Mouse (Mus musculus): ENCODE results near the gene Khdc4. TPM values are rescaled to one million over a fixed set of nuclear protein-coding genes. Genes with fewer than 3 reads are reported as not detected.

Gene Khdc4
- total RNA-seq, 1 experiment = 85.5 TPM

DNA sequence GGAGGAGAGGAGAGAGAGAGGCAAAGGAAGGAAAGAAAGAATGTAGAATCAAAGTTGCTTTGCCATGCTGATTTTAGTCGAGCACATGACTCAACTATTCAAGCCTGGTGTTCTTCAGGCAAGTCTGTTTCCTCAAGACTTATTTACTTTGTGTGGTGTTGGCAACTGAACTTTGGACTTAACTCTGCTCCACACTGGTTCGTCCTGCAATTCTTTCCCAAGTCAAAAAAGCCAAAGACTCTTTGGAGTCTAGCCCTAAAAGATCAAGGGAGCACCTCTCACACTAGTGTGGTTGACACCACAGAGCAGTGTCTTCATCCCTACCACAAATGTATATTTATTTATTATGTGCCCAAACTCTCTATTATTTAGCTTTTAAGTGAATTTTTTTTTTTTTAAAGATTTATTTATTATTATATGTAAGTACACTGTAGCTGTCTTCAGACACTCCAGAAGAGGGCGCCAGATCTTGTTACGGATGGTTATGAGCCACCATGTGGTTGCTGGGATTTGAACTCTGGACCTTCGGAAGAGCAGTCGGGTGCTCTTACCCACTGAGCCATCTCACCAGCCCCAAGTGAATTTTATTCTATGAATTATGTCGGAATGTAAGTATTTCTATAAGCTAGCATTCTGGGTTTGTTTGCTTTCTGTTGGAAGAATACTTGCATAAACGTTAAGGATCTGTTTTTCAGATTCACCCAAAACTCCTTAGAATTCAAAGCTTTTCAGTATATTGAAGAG lies 1.2 kb upstream of the Khdc4 start:
- no peak for TF ChIP-seq MAFK (IDR thresholded peaks at IDR 0.05; ENCODE audit: insufficient read depth, low read depth, low read length)
- TF ChIP-seq HCFC1 (IDR thresholded peaks at IDR 0.05; ENCODE audit: borderline replicate concordance, insufficient read depth, low read length) = no peak
- no peak for TF ChIP-seq ZNF384 (IDR thresholded peaks at IDR 0.05; ENCODE audit: low read depth, low read length)
- TF ChIP-seq CHD2 (IDR thresholded peaks at IDR 0.05; ENCODE audit: low read depth, low read length) = no peak
- Histone ChIP-seq H3K36me3 (ENCODE audit: control insufficient read depth, insufficient read depth, low read length, poor library complexity, severe bottlenecking) (peaks cover 12% of the 10 kb centered on the region), H3K4me1 (ENCODE audit: control insufficient read depth in 2 of 2, insufficient read depth in 2 of 2, low read length in 2 of 2, poor library complexity in 1 of 2) (peaks cover 2 to 3% of the 10 kb centered on the region in 2 experiments; a peak in 1 of 4 replicates), H3K9me3 (ENCODE audit: control insufficient read depth, insufficient read depth, low read depth, low read length) (no peaks in the 10 kb centered on the region), H3K27ac (ENCODE audit: insufficient read depth, low read depth, low read length, poor library complexity, severe bottlenecking) (no peak overlapping the region; the same call in 1 of the 2 replicates), H3K4me3 (ENCODE audit: insufficient read depth in 1 of 2, low read depth in 1 of 2, low read length in 2 of 2, poor library complexity in 1 of 2, severe bottlenecking in 1 of 2) (peak overlapping the region; percentile 98 to 100; a peak in 3 of 4 replicates), H3K9ac (ENCODE audit: insufficient read depth, low read depth, low read length, poor library complexity, severe bottlenecking) (no peak overlapping the region)
- in situ Hi-C loops (cut with MboI; ENCODE audit: low sequenced_read_pairs in 2 of 2, unreplicated experiment in 2 of 2) = loop anchor here in 1 of 2 experiments (25.0 kb wide), 1 partner anchor 1353 kb away; no protein-coding TSS in a partner anchor
- DNase-seq (ENCODE audit: low read depth, low spot score) = no peak

DNA sequence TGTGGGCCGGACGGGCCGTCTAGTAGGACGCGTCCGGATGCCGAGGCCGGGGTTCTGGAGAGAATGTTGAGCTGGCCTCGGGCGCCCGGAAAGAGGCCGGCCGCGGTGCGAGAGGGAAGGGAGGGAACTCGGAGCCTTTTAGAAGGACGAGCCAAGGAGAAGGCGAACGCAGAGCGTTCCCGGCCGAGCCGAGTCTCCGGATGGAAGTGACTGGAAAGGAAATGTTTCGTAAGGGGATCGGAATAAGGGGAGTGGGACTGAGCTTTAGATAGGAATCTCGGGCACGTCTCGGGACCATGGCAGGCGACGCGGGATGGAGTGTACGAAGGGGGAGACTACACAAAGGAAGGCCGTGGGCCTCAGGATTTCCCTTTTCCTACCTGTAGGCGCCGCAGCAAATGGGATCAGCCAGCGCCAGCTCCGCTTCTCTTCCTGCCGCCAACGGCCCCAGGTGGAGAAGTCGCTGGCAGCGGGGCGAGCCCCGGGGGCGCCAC lies 402 bp downstream of the Khdc4 start:
- H3K4me3 ChIP-seq (ENCODE audit: insufficient read depth in 1 of 2, low read depth in 1 of 2, low read length in 2 of 2, poor library complexity in 1 of 2, severe bottlenecking in 1 of 2) = peak overlapping the region; percentile 98 to 100
- H3K4me1 ChIP-seq (ENCODE audit: control insufficient read depth in 2 of 2, insufficient read depth in 2 of 2, low read length in 2 of 2, poor library complexity in 1 of 2) = peaks cover 2 to 3% of the 10 kb centered on the region in 2 experiments; a peak in 2 of 4 replicates
- in situ Hi-C loops (cut with MboI; ENCODE audit: low sequenced_read_pairs in 2 of 2, unreplicated experiment in 2 of 2) = loop anchor here in 1 of 2 experiments (25.0 kb wide), 1 partner anchor 1351 kb away; no protein-coding TSS in a partner anchor
- no peaks in the 10 kb centered on the region for H3K9me3 ChIP-seq (ENCODE audit: control insufficient read depth, insufficient read depth, low read depth, low read length)
- peak overlapping the region; percentile 100 for H3K9ac ChIP-seq (ENCODE audit: insufficient read depth, low read depth, low read length, poor library complexity, severe bottlenecking)
- peak overlapping the region; percentile 91 for H3K27ac ChIP-seq (ENCODE audit: insufficient read depth, low read depth, low read length, poor library complexity, severe bottlenecking)
- H3K36me3 ChIP-seq (ENCODE audit: control insufficient read depth, insufficient read depth, low read length, poor library complexity, severe bottlenecking) = peaks cover 26% of the 10 kb centered on the region
- peak; percentile 47 for DNase-seq (ENCODE audit: low read depth, low spot score)
- TF ChIP-seq MAFK (IDR thresholded peaks at IDR 0.05; ENCODE audit: insufficient read depth, low read depth, low read length) (no peak), ZC3H11A (IDR thresholded peaks at IDR 0.05; ENCODE audit: borderline replicate concordance, low read depth, low read length) (no peak), HCFC1 (IDR thresholded peaks at IDR 0.05; ENCODE audit: borderline replicate concordance, insufficient read depth, low read length) (no peak; the same call in 1 of the 2 replicates), ZNF384 (IDR thresholded peaks at IDR 0.05; ENCODE audit: low read depth, low read length) (no peak), CHD2 (IDR thresholded peaks at IDR 0.05; ENCODE audit: low read depth, low read length) (no peak)

DNA sequence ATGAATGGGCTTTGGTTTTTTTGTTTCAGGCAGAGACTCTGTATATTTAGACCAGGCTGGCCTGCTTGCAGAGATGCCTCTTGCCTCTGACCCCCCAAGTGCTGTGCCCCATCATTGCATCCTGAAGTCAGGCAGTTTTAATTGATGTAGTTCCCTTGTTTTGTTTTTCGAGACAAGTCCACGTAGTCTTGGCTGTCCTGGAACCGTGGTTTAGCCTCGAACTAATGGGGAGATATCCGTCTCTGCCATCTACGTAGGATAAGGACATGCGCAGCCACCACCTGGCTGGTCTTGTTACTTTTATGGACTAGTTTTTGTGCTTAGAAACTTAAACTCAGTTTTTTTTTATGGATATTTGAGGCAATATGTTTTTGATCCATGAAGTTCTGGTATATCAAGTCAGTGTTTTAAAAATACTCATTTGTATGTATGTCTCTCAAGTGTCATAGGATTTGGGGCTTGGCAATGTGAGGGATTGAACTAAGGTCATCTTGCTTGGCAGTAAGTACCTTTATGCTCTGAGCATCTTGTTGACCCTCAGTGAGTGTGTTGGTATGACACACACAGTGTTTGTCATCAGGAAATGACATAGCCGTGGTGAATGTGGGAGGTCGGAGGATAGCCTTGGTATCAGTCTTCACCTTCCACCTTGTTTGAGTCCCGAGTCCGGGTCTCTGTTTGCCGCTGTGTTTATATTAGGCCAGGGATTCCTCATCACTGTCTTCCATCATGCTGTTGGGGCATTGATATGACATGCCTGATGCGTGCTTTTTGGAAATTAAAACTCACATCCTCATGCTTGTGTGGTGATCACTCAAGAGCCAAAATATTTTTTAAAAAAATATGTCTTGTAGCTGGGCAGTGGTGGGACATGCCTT lies 1.4 kb downstream of the Khdc4 start:
- TF ChIP-seq MAFK (IDR thresholded peaks at IDR 0.05; ENCODE audit: insufficient read depth, low read depth, low read length) = no peak
- TF ChIP-seq ZNF384 (IDR thresholded peaks at IDR 0.05; ENCODE audit: low read depth, low read length) = no peak
- TF ChIP-seq CHD2 (IDR thresholded peaks at IDR 0.05; ENCODE audit: low read depth, low read length) = no peak
- TF ChIP-seq ZC3H11A (IDR thresholded peaks at IDR 0.05; ENCODE audit: borderline replicate concordance, low read depth, low read length) = no peak
- TF ChIP-seq HCFC1 (IDR thresholded peaks at IDR 0.05; ENCODE audit: borderline replicate concordance, insufficient read depth, low read length) = no peak
- H3K27ac ChIP-seq (ENCODE audit: insufficient read depth, low read depth, low read length, poor library complexity, severe bottlenecking) = no peak overlapping the region
- no peak for DNase-seq (ENCODE audit: low read depth, low spot score)
- peaks cover 2 to 3% of the 10 kb centered on the region in 2 experiments; a peak in 2 of 4 replicates for H3K4me1 ChIP-seq (ENCODE audit: control insufficient read depth in 2 of 2, insufficient read depth in 2 of 2, low read length in 2 of 2, poor library complexity in 1 of 2)
- in situ Hi-C loops (cut with MboI; ENCODE audit: low sequenced_read_pairs in 2 of 2, unreplicated experiment in 2 of 2) = loop anchor here in 1 of 2 experiments (25.0 kb wide), 1 partner anchor 1350 kb away; no protein-coding TSS in a partner anchor
- H3K9ac ChIP-seq (ENCODE audit: insufficient read depth, low read depth, low read length, poor library complexity, severe bottlenecking) = peak overlapping the region; percentile 100
- peak overlapping the region; percentile 98 to 100 for H3K4me3 ChIP-seq (ENCODE audit: insufficient read depth in 1 of 2, low read depth in 1 of 2, low read length in 2 of 2, poor library complexity in 1 of 2, severe bottlenecking in 1 of 2)
- H3K9me3 ChIP-seq (ENCODE audit: control insufficient read depth, insufficient read depth, low read depth, low read length) = no peaks in the 10 kb centered on the region
- H3K36me3 ChIP-seq (ENCODE audit: control insufficient read depth, insufficient read depth, low read length, poor library complexity, severe bottlenecking) = peaks cover 30% of the 10 kb centered on the region

DNA sequence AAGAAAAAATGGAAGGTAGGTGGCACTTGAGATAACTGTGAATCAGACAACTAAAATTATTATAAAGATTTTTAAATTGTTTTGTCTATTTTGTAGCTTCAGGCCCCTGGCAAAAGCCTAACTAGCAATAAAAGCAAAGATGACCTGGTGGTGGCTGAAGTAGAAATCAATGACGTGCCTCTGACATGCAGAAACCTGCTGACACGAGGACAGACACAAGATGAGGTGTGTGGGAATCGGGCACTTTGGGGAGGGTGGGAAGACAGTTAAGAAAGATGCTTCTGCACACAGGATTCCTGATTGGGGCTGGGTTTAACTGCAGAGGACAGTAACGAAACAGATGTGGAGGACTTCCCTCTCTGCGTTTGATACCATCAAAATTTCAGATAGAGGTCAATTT lies 3.5 kb downstream of the Khdc4 start:
- no peak overlapping the region for H3K27ac ChIP-seq (ENCODE audit: insufficient read depth, low read depth, low read length, poor library complexity, severe bottlenecking)
- no peaks in the 10 kb centered on the region for H3K9me3 ChIP-seq (ENCODE audit: control insufficient read depth, insufficient read depth, low read depth, low read length)
- H3K9ac ChIP-seq (ENCODE audit: insufficient read depth, low read depth, low read length, poor library complexity, severe bottlenecking) = no peak overlapping the region
- no peak for DNase-seq (ENCODE audit: low read depth, low spot score)
- peaks cover 38% of the 10 kb centered on the region for H3K36me3 ChIP-seq (ENCODE audit: control insufficient read depth, insufficient read depth, low read length, poor library complexity, severe bottlenecking)
- in situ Hi-C loops (cut with MboI; ENCODE audit: low sequenced_read_pairs in 2 of 2, unreplicated experiment in 2 of 2) = loop anchor here in 1 of 2 experiments (25.0 kb wide), 1 partner anchor 1348 kb away; no protein-coding TSS in a partner anchor
- no peak overlapping the region for H3K4me3 ChIP-seq (ENCODE audit: insufficient read depth in 1 of 2, low read depth in 1 of 2, low read length in 2 of 2, poor library complexity in 1 of 2, severe bottlenecking in 1 of 2)
- H3K4me1 ChIP-seq (ENCODE audit: control insufficient read depth in 2 of 2, insufficient read depth in 2 of 2, low read length in 2 of 2, poor library complexity in 1 of 2) = peaks cover 2 to 3% of the 10 kb centered on the region in 2 experiments; a peak in 2 of 4 replicates
- no peak for TF ChIP-seq ZC3H11A (IDR thresholded peaks at IDR 0.05; ENCODE audit: borderline replicate concordance, low read depth, low read length)
- no peak for TF ChIP-seq CHD2 (IDR thresholded peaks at IDR 0.05; ENCODE audit: low read depth, low read length)
- TF ChIP-seq ZNF384 (IDR thresholded peaks at IDR 0.05; ENCODE audit: low read depth, low read length) = no peak
- TF ChIP-seq HCFC1 (IDR thresholded peaks at IDR 0.05; ENCODE audit: borderline replicate concordance, insufficient read depth, low read length) = no peak
- TF ChIP-seq MAFK (IDR thresholded peaks at IDR 0.05; ENCODE audit: insufficient read depth, low read depth, low read length) = no peak

All from ES-E14 (cell line).